ENCODE assay signal across 8 mouse cellular contexts in the genomic region with DNA sequence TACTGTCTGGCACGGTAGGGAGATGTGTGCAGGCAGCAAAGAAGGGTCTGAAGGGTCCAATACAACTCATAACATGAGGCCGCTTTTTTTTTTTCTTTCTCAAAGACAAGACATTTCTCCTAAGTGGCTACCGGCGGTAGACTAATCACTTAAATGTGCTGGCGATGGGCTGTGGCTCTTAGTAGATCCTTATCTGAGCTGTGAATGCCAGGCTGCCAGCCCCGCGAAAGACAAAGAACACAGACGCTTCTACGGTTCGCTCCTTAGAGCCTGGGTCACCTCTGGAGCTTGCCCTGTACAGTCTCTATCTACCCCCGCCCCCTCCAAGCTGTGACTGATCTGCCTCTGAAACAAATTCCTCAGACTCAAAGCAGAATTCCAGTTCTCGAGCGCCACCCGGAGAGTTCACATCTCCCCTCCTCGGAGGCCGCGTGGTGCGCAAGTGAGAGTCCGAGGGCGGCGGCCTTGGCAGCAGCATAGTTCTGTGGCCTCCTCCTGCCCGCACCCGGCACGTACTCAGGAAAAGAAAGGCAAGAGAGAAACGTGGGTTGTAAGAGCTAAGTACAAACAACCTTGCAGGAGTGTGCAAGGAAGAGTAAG. TPM values are rescaled to one million over a fixed set of nuclear protein-coding genes. Genes with fewer than 3 reads are reported as not detected.
A peak's percentile ranks its signal among the peaks of the same experiment; 100 is the strongest.
DNase-seq lines count a peak whose midpoint lies in the region; ATAC-seq and TF ChIP-seq lines count a peak whose summit lies in the region.

No protein-coding gene starts in this region.

- no peaks in the 10 kb centered on the region for H3K9me3 ChIP-seq in lung, embryonic 16.5 days (ENCODE audit: control insufficient read depth, low read length)

- WGBS in lung, embryonic 16.5 days = 5% methylated on average over 25 of the region's 25 CpGs
- 14% methylated on average over 25 of the region's 25 CpGs for WGBS in small intestine, adult 2 months

- H3K27me3 ChIP-seq in lung, embryonic 16.5 days (ENCODE audit: control insufficient read depth, insufficient read depth, low read depth, low read length) = peaks cover 19% of the 10 kb centered on the region
- H3K27me3 ChIP-seq in small intestine, adult 2 months (ENCODE audit: control insufficient read depth, insufficient read depth, low read length) = peaks cover 20% of the 10 kb centered on the region

- intact Hi-C loops in left cerebral cortex, postnatal 36 days (cut with DNase I) = loop anchor here (5.0 to 10.0 kb wide), 2 partner anchors 95 to 353 kb away; no protein-coding TSS in a partner anchor
- intact Hi-C loops in left cerebral cortex, postnatal 14 days (cut with DNase I) = loop anchor here (5.0 to 10.0 kb wide), 5 partner anchors 65 to 493 kb away; no protein-coding TSS in a partner anchor

- DNase-seq in left cerebral cortex, postnatal 36 days (ENCODE audit: low spot score in 2 of 2) = peak; percentile 53 to 54
- no peak for DNase-seq in left cerebral cortex, postnatal 14 days (ENCODE audit: low spot score in 2 of 2)
- peak; percentile 80 for DNase-seq in embryo, embryonic 11 days
- peak; percentile 61 to 71 for DNase-seq in heart, adult 9 months (ENCODE audit: low spot score in 2 of 2)
- DNase-seq in kidney, adult 9 months = peak; percentile 55
- DNase-seq in cerebellum, adult 11-12 months = no peak

- peak overlapping the region; percentile 35 for H3K9ac ChIP-seq in lung, embryonic 16.5 days (ENCODE audit: low read length)

- no peak for TF ChIP-seq POLR2A in small intestine, adult 2 months (IDR thresholded peaks at IDR 0.05; ENCODE audit: low read depth, low read length)

- peak; percentile 42 for ATAC-seq in lung, embryonic 16.5 days (ENCODE audit: low read depth)

- peak overlapping the region; percentile 87 for H3K27ac ChIP-seq in lung, embryonic 16.5 days (ENCODE audit: low read length)
- H3K27ac ChIP-seq in small intestine, adult 2 months (ENCODE audit: insufficient read depth, low read depth, low read length) = peak overlapping the region; percentile 83; the same call in 1 of the 2 replicates

- peak overlapping the region; percentile 24 for H3K4me3 ChIP-seq in lung, embryonic 16.5 days (ENCODE audit: low read length)
- 0 out of 2 replicates have a peak overlapping the region, but pooled peaks have one; percentile 10 for H3K4me3 ChIP-seq in small intestine, adult 2 months (ENCODE audit: low read depth, low read length)

- H3K4me2 ChIP-seq in lung, embryonic 16.5 days (ENCODE audit: low read depth, low read length) = peak overlapping the region; percentile 62

- H3K4me1 ChIP-seq in lung, embryonic 16.5 days (replicated peaks; ENCODE audit: control insufficient read depth, insufficient read depth, low read length) = peaks cover 18% of the 10 kb centered on the region
- peaks cover 11% of the 10 kb centered on the region for H3K4me1 ChIP-seq in small intestine, adult 2 months (ENCODE audit: control insufficient read depth, insufficient read depth, insufficient read length, low read length)

- no peaks in the 10 kb centered on the region for H3K36me3 ChIP-seq in lung, embryonic 16.5 days (ENCODE audit: control insufficient read depth, insufficient read depth, low read length)
- H3K36me3 ChIP-seq in small intestine, adult 2 months (ENCODE audit: control insufficient read depth, insufficient read depth, low read length) = no peaks in the 10 kb centered on the region

- no peak for TF ChIP-seq CTCF in small intestine, adult 2 months (IDR thresholded peaks at IDR 0.05; ENCODE audit: extremely low read depth, insufficient read length, insufficient replicate concordance, low read depth, low read length)

RNA-seq across cellular contexts. Expression of a gene that starts 2.7 kb away (rescaled TPM):
- 10 to 100 TPM; 24.9 to 32.1 TPM for total RNA-seq in left cerebral cortex, postnatal 36 days (2021)
- 10 to 100 TPM; 27.1 to 27.4 TPM for total RNA-seq in left cerebral cortex, postnatal 14 days (2021)
- 18.5 and 19.7 TPM in 2 replicates for polyA plus RNA-seq in lung, embryonic 16.5 days (2015; fragmentation: Nextera tagmentation; extraction: Ambion mirVana)
- 4.5 and 5.5 TPM in 2 replicates for polyA plus RNA-seq in small intestine, adult 2 months (2012; rRNA removed)

Comparison
In these comparisons a context has a peak if more than half of its experiments do, and no peak if none do; other contexts are left out.
1. DNase-seq: peak in left cerebral cortex, postnatal 36 days (2 of 2), embryo, embryonic 11 days (single experiment), heart, adult 9 months (2 of 2) and kidney, adult 9 months (single experiment); none in left cerebral cortex, postnatal 14 days (0 of 2) and cerebellum, adult 11-12 months (single experiment).